Mouse (Mus musculus): ENCODE measurements around the gene Rbm38. TPM values are rescaled to one million over a fixed set of nuclear protein-coding genes. Genes with fewer than 3 reads are reported as not detected.

Gene Rbm38
- polyA plus RNA-seq, 1 experiment, result 596 TPM

- TF ChIP-seq GATA1 (IDR thresholded peaks at IDR 0.05; ENCODE audit: low read length), result no peak
These were observed 20.5 kb downstream of the Rbm38 start for GRCm38 (mm10) chr2:173040803-173041202.

DNA sequence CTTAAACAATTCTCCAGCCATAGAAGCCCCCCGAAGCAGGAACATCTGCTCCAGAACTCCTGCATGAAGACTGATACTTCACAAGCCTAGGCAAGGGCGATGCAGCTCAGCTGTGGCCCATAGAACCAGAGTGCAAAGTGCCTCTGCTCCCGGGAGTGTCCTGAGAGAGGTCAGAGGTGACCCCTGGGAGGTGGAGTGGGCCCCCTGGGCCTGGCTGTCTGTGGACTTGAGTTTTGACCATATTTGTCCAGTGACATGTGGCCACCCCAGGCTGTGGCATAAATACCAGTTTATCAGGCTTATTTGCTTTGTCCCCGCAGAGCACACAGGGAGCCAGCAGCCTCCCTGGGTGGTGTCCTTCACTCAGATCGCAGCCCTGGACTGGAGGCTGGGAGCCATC lies 20.9 kb downstream of the Rbm38 start:
- TF ChIP-seq GATA1 (IDR thresholded peaks at IDR 0.05; ENCODE audit: low read length), result no peak

- TF ChIP-seq GATA1 (IDR thresholded peaks at IDR 0.05; ENCODE audit: low read length), result no peak
These were observed 21.6 kb downstream of the Rbm38 start for GRCm38 (mm10) chr2:173041893-173042292.

DNA sequence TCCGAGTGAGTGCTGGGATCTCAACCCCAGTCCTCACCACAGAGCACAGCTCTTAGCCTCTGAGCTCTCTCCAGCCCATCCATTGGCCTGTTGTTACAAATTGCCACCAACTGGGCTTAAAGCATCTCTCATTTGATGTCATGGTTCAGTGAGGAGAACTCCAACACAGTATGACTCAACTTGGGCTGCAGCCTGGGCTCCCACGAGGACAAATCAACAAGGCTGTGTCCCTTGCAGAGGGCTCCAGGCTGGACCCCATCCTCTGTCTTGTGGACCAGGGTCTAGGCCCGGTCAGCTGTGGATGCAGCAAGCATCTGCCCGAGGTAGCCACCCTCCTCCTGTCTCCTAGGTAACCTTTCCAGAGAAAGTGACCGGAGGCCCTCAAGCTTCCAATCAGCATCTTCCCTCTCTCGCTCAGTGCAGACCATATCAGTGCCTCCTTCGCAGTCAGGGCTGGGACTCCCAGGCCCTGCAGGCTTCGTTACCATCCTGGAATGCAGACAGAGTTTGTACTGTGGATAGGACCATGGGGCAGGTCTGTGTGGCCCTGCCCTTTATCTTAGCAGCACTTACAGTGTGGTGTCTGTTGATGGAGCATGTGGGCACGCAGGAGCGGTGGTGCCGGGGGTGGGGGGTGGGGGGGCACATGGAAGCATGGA lies 22.3 kb downstream of the Rbm38 start:
- no peak for TF ChIP-seq GATA1 (IDR thresholded peaks at IDR 0.05; ENCODE audit: low read length)

GRCm38 (mm10) chr2:173044198-173044970 lies 24.1 kb downstream of the Rbm38 start:
- TF ChIP-seq GATA1 (IDR thresholded peaks at IDR 0.05; ENCODE audit: low read length), result no peak

DNA sequence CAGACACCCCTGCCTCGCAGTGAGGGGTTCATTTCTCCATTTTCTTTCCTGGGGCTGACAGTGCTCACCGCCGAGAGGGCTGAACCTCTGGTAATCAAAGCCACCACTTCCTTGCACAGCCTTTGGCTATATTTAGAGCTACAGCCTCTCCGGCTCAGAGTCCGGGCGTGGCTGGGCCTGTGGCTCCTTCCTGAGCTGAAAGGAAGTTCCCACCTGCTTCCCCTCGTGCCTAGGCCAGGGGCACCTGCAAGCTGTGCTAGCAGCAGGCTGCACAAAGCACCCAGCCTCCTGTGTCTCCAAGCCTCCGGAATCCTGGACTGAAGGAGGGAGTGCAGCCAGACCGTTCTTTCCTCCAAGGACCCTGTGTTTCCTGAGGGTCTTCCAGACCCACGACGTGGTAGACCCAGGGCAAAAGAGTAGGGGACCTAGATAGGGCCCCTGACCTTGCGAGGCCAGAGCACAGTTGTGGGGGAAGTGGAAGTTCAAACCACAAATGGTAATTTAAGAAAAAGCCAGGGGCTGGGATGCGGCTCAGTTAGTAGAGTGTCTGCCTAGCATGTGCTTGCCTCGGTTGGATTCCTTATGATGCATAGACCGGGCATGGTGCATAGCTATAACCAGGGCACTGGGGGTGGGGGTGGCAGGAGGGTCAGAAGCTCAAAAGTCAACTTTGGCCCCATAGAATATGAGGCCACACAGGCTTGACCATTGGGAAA lies 26.4 kb downstream of the Rbm38 start:
- TF ChIP-seq GATA1 (IDR thresholded peaks at IDR 0.05; ENCODE audit: low read length), result no peak

DNA sequence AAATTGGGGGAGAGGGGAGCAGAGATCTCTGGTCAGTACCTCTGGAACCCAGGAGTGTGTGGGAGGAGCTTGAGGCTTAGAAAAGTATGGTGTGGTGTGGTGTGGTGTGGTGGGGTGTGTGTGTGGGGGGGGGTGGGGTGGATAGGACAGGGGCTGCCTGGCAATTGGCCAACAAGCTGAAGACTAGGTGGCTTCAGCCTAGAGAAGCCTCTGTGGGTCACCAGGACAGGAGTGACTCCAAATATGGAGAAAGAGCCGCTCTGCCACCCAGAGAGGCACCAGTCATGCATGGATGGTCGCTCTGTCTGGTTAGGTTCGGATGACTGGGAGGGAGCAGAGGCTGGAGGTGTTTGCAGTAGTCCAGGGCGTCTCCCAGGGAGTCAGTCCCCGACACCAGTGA lies 27.2 kb downstream of the Rbm38 start:
- TF ChIP-seq GATA1 (IDR thresholded peaks at IDR 0.05; ENCODE audit: low read length), result no peak

GRCm38 (mm10) chr2:173048041-173048745 lies 27.9 kb downstream of the Rbm38 start:
- no peak for TF ChIP-seq GATA1 (IDR thresholded peaks at IDR 0.05; ENCODE audit: low read length)

DNA sequence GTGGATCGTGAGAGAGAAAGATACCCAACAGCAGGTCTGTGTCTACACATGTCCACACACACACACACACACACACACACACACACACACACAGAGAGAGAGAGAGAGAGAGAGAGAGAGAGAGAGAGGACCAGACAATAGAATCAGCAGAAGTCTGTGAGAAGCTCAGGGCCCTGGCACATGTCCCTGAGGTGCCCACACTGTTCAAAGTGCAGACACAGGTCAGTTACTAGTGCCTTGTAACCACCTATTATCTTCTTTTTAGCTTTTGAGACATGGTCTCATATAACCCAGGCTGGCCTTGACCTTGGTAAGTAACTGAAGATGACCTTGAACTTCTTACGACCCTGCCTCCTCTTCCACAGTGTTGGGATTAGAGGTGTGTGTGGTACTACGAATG lies 28.9 kb downstream of the Rbm38 start:
- no peak for TF ChIP-seq GATA1 (IDR thresholded peaks at IDR 0.05; ENCODE audit: low read length)

DNA sequence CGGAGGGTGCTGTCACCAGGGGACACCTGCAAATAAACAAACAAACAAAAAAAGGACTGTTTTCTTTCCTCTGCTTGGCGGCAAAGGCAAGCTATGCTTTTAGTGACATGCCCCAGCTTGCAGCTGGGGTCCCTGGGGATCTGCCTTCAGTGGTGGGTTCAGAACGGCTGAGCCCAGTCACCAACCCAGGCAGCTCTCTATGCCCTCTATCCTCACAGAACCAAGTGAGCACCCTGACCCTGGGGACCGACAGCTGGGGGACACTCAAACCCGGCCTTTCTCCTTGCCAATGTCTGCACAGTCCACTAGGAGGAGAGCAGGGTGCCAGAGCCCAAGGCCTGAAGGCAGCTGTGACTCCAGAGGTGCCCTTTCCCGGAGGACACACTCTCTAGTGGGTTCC lies 29.5 kb downstream of the Rbm38 start:
- TF ChIP-seq GATA1 (IDR thresholded peaks at IDR 0.05; ENCODE audit: low read length), result no peak

DNA sequence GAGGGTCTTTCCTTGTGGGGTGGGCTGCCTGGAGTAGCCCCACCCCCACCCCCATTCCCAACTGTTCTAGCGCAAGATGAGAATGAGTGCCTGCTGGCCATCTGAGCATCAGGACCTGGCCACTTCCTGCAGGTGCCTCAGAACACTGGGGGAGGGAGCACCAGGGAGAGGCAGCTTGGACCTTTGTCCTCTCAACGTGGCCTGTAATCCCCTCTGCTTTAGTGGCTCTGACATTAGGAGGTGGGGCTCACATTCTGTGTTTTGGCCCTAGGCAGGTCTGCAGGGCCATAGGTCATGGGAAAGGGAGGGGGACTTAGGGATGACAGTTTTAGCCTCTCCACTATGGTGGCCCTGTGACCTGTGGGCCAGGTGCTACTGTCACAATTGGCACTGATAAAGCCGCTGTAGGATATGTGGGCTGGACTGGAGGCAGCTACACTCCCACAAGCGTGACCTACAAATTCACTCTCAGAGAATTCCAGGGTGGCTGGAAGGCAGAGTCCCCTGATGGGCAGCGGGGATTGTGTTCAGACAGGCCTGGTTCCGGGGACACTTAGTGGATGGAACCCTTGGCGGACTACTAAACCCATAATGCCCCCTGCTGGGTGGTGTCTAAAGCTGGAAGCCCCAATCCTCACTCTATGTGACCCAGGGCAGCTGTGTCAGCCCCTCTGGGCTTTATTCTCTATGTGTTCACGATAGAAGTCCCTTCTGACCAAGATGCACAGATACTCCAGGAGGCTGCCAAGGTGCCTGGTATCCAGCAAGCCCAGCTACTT lies 30.5 kb downstream of the Rbm38 start:
- no peak for TF ChIP-seq GATA1 (IDR thresholded peaks at IDR 0.05; ENCODE audit: low read length)

GRCm38 (mm10) chr2:173052881-173053280 lies 32.6 kb downstream of the Rbm38 start:
- no peak for TF ChIP-seq GATA1 (IDR thresholded peaks at IDR 0.05; ENCODE audit: low read length)

GRCm38 (mm10) chr2:173053846-173054245 lies 33.5 kb downstream of the Rbm38 start:
- no peak for TF ChIP-seq GATA1 (IDR thresholded peaks at IDR 0.05; ENCODE audit: low read length)

DNA sequence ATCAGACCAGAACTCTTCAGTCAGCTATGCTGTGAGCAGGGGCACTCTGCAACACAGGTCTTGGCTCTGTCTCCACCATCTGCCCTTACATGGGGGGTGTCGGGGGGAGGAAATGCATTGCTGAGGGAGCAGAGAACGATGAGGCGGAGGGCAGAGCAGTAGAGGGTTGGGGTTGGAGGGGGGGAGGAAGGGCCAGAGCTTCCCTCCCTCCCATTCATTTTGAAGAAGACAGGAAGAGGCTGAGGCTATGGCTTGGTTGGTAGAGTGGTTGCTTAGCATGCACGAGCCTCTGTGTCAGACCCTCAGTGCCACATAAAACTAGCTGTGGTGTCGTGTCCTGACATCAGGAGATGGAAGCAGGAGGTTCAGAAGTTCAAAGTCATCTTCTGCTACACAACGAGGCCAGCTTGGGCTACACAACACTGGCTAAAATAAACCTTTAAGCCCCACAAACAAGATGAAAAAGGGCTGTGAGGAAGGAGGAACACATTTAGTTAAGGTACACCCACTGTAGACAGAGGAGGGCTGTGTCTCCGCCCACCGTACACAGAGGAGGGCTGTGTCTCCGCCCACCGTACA lies 36.1 kb downstream of the Rbm38 start:
- TF ChIP-seq GATA1 (IDR thresholded peaks at IDR 0.05; ENCODE audit: low read length), result no peak

GRCm38 (mm10) chr2:173056882-173057315 lies 36.6 kb downstream of the Rbm38 start:
- TF ChIP-seq GATA1 (IDR thresholded peaks at IDR 0.05; ENCODE audit: low read length), result no peak

All from G1E-ER4 (cell line).